Mouse (Mus musculus): ENCODE results near the gene Uaca.

DNA sequence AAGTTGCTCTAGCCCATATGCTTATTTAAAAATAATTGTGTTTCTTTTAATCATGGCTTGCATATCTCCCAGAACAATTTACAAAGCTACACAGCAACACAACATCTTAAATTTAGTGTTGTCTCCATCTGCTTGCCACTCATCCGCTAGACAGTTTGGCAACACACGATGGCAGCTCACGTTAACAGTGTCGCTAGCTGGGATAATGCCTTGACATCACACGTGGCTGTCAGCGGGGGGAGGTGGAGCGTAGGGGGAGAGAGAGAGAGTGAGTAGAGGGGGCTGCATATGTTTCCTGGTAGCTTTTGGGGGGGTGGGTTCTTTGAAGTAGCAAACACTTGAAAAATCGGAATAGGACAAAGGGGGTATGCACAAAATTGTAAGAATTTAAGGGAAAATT is 82.2 kb downstream of the Uaca start:
- TF ChIP-seq POLR2A (IDR thresholded peaks at IDR 0.05; ENCODE audit: control insufficient read depth, extremely low read depth, insufficient read depth, low read length, poor library complexity) (no peak), CTCF (IDR thresholded peaks at IDR 0.05; ENCODE audit: borderline replicate concordance, control insufficient read depth, extremely low read depth, insufficient read depth, low read length, poor library complexity) (no peak)

Measured in thymus, adult 2 months (tissue).